Mouse (Mus musculus) lung, postnatal 4 days (tissue): ENCODE results near the gene Foxn1.

Experiments
- DNase-seq, 2 experiments: peaks; one replicate each; pipeline ENCODE4 v3.0.0; 2021

The Foxn1 gene

GRCm38 (mm10) chr11:78386508-78387043 is at the start of gene Foxn1:
Gene Foxn1, minus strand, starts transcription at chr11:78386558.
- no peak for DNase-seq

GRCm38 (mm10) chr11:78435776-78436349 is 49.5 kb upstream of the Foxn1 start:
- peak; percentile 76 to 80 for DNase-seq

DNA sequence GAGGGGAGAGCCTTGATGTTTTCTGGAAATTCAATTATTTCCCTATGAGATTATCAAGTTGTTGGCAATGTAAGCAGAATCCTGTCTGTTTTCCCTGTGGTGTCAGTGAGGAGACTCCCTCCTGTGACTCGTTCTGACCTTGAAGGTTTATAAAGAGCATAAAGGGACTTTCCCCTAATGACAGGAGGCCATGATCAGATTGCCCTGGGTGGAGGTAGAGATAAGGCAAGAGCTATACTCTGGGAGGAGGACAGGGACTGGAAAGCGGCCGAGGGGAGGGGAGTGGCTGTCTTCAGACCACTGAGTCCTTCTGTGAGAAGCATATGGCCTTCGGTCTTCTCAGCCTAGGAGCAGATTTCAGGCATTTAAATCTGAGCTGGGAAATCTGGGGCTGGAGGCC is 47.7 kb upstream of the Foxn1 start:
- DNase-seq, result no peak

- DNase-seq, result no peak
Observed at GRCm38 (mm10) chr11:78431176-78431575, 44.8 kb upstream of the Foxn1 start.

- no peak for DNase-seq
Observed at GRCm38 (mm10) chr11:78430195-78430878, 44.0 kb upstream of the Foxn1 start.

- no peak for DNase-seq
Observed at GRCm38 (mm10) chr11:78428309-78428708, 42.0 kb upstream of the Foxn1 start.

- no peak for DNase-seq
Observed at GRCm38 (mm10) chr11:78427655-78428054, 41.3 kb upstream of the Foxn1 start.

- no peak for DNase-seq
Observed at GRCm38 (mm10) chr11:78425572-78425971, 39.2 kb upstream of the Foxn1 start.

- no peak for DNase-seq
Observed at GRCm38 (mm10) chr11:78424352-78424751, 38.0 kb upstream of the Foxn1 start.

GRCm38 (mm10) chr11:78422055-78422819 is 35.9 kb upstream of the Foxn1 start, which contains the start of gene Slc13a2:
Gene Slc13a2, minus strand, starts transcription at chr11:78422217.
- DNase-seq, result peak in 1 of 2 experiments; percentile 19

GRCm38 (mm10) chr11:78421201-78422009 is 35.0 kb upstream of the Foxn1 start:
- peak; percentile 20 to 44 for DNase-seq

- DNase-seq, result no peak
Observed at GRCm38 (mm10) chr11:78420263-78420889, 34.0 kb upstream of the Foxn1 start.

DNA sequence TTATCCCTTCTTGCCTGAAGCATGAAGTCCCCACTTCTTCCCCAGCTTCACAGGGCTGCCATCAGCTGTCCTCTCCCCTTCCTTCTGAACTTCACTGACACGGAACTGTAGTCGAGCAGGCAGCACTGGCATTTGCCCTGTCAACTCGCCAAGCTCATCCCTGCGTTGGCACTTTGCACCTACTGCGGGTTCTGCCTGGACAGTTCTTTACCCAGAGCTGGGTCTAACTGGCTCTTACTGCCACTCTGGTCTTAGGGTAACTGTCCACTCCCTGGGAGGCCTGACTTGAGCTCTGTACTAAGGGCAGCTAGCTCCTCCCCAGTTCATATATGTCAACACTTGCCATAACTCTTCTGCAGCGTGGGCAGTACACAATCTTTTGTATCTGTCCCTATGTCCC is 30.5 kb upstream of the Foxn1 start:
- DNase-seq, result no peak

- DNase-seq, result no peak
Observed at GRCm38 (mm10) chr11:78412861-78413260, 26.5 kb upstream of the Foxn1 start.

DNA sequence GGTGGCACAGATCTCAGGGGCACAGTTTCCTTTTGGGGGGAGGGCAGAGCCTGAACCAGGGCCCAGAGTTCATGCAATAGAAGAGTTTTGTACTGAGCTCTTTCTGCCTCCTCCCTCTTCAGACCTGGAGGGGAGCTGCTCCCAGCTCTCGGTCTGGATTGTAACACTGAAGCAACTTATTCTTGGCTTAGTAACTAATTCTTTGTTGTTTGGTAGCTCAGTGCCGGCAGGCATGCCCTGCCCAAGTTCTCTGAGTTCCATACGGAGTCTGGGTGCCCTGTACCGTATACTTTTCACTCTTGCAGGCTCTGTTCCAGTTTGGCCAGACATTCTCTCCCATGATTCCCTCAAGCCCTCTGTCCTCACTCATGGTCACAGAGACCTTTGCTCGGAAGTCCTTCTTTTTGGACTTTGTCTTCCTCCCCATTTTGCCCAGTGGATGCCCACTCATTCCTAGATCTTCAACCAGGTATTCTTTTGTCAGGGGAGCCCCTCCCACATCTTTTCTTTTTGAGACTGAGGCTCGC is 26.0 kb upstream of the Foxn1 start:
- no peak for DNase-seq

GRCm38 (mm10) chr11:78411606-78412323 is 25.4 kb upstream of the Foxn1 start:
- no peak for DNase-seq

DNA sequence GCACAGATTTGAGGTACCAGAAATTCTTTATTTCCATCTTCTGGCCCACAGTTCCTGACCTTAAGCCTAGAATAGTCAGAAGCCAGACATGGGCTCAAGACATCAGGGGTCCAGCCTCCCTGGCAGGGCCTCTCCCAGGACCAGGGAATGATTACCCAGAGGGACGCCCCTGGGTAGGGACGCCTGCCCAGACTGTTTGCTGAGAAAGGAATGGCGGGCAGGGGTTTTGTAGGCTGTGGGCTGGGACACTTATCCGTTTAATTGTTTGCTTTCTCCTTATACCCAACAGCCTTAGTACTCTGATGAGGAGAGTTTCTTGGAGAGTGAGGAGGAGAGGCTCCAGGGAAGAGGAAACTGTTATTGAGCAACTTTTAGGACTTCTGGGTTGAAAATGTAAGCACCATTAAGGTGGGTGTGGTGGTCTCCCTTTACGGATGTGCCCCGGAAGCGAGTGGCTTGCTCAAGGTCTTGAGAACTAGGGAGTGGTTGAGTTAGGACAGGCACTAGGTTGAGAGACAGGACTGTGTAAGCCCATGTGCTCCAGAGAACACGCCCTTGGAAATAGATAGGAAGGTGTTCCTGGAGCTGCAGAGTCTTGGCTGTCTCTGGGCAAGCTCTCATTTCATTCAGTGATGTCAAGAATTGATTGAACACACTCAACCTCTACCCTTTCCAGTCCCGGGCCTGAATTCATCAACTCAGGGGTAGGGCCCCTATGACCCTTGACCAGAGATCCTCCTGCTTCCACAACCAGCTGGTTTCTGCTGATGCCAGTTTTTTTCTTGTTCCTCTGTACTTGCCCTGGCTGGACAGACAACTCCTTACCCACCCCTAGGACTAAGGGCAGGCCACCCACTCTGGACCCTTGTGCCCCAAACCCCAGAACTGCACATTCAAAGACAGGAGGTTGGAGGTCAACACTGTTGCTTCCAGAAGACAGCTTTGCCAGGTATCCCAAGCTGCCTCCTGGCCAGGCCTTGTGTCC is 22.2 kb upstream of the Foxn1 start:
- DNase-seq, result peak; percentile 39 to 64

GRCm38 (mm10) chr11:78402062-78402461 is 15.7 kb upstream of the Foxn1 start:
- no peak for DNase-seq

DNA sequence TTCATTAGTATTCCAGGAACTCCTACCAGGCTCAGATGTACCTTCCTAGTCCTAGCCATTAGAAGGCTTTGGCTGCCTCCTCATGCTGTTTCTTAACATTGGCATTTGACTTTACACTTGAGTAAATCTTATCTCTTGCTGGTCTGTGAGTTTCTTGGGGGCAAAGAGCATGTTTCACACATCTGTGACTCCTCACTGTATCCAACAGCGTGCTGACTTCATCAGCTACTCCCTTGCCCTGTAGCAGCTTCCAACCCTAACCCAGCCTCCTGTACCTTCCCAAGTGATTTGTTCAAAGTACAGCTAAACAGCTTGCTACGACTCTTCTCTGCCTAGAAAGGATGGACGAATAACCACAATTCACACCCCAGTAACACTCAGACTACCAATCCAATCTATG is 15.1 kb upstream of the Foxn1 start:
- no peak for DNase-seq

- DNase-seq, result no peak
Observed at GRCm38 (mm10) chr11:78400936-78401335, 14.6 kb upstream of the Foxn1 start.
